8 mouse cellular contexts compared by ENCODE assay signal in the genomic region with DNA sequence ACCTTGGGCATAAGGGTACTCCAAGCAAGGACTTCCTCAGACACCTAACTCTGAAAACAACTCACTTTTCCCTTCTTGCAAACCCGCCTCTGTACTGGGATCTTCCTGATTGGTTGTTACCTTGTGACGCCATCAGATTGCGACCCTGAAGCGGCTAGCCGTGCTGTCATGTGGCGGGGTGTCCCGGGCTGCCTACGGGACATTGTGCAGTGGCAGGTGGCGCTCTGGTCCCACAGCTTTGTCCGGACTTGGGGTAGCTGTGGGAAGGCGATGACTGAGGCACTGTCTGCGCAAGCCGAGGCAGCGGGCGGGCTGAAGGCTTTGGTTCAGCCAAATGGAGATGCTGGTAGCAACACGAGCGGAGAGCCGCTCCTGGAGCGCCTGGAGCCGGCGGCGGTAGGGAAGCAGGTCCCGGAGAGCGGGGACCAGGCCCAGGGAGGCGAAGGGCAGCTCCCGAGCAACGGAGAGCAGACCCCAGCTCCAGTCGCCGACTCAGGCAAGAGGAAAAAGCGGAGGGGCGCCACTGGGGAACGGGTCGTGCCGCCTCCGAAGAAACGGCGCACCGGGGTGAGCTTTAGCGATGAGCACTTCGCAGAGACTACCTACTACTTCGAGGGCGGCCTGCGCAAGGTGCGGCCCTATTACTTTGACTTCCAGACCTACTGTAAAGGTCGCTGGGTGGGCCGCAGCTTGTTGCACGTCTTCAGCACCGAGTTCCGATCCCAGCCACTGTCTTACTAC. TPM values are rescaled to one million over a fixed set of nuclear protein-coding genes. Genes with fewer than 3 reads are reported as not detected.
DNase-seq lines count a peak whose midpoint lies in the region; ATAC-seq lines count a peak whose summit lies in the region.

A gene (plus strand): TSS at position 135 of the 741 bp plus-strand sequence.

- ATAC-seq in erythroblast, adult 5-6 weeks (replicated peaks; ENCODE audit: low FRiP score, poor library complexity, severe bottlenecking): peak; percentile 95
- ATAC-seq in kidney, embryonic 15.5 days (replicated peaks; ENCODE audit: low FRiP score): peak; percentile 98
- ATAC-seq in monocyte, adult 5-6 weeks (replicated peaks; ENCODE audit: insufficient number of reproducible peaks, low FRiP score, low TSS enrichment, poor library complexity, severe bottlenecking): peak; percentile 98

- peak; percentile 92 for DNase-seq in B cell, adult 2 months
- DNase-seq in brain, adult 2 months (ENCODE audit: low read depth, low spot score): peak; percentile 99
- DNase-seq in heart, embryonic 10.5 days (ENCODE audit: low spot score): peak; percentile 99
- peak; percentile 94 for DNase-seq in liver
- peak; percentile 88 to 93 for DNase-seq in spleen, postnatal 4 days (ENCODE audit: low spot score in 2 of 2)

- H3K4me1 ChIP-seq in heart, embryonic 10.5 days: peaks cover 8% of the 10 kb centered on the region
- peaks cover 12% of the 10 kb centered on the region for H3K4me1 ChIP-seq in kidney, embryonic 15.5 days

- H3K27me3 ChIP-seq in heart, embryonic 10.5 days (ENCODE audit: insufficient read depth, poor library complexity, severe bottlenecking): no peaks in the 10 kb centered on the region
- no peaks in the 10 kb centered on the region; the same call in 1 of the 2 replicates for H3K27me3 ChIP-seq in kidney, embryonic 15.5 days

- WGBS in heart, embryonic 10.5 days: under 1% methylated on average over 48 of the region's 49 CpGs
- under 1% methylated on average over 49 of the region's 49 CpGs for whole genome bisulfite sequencing in kidney, embryonic 15.5 days

- peaks cover 30% of the 10 kb centered on the region for H3K36me3 ChIP-seq in heart, embryonic 10.5 days
- H3K36me3 ChIP-seq in kidney, embryonic 15.5 days: peaks cover 29% of the 10 kb centered on the region

- no peaks in the 10 kb centered on the region for H3K9me3 ChIP-seq in heart, embryonic 10.5 days
- no peaks in the 10 kb centered on the region for H3K9me3 ChIP-seq in kidney, embryonic 15.5 days (replicated peaks)

- H3K27ac ChIP-seq in heart, embryonic 10.5 days: peak within 1 kb of the TSS; percentile 94
- peak within 1 kb of the TSS; percentile 92 for H3K27ac ChIP-seq in kidney, embryonic 15.5 days

- peak within 1 kb of the TSS; percentile 86 for H3K9ac ChIP-seq in kidney, embryonic 15.5 days

- H3K4me3 ChIP-seq in heart, embryonic 10.5 days: peak within 1 kb of the TSS; percentile 99
- H3K4me3 ChIP-seq in kidney, embryonic 15.5 days (replicated peaks): peak within 1 kb of the TSS; percentile 98

- peak within 1 kb of the TSS; percentile 79 for H3K4me2 ChIP-seq in kidney, embryonic 15.5 days

RNA-seq across cellular contexts. Expression of the gene that starts here (rescaled TPM):
- total RNA-seq in erythroblast, adult 5-6 weeks (2015; ENCODE audit: low replicate concordance): 2.9 and 4.0 TPM in 2 replicates
- 2.3 and 2.5 TPM in 2 replicates for total RNA-seq in erythroblast, adult 5-6 weeks (2017; ENCODE audit: low replicate concordance)
- polyA plus RNA-seq in heart, embryonic 10.5 days (2016; fragmentation: Nextera tagmentation; extraction: Ambion mirVana): 5.1 and 6.2 TPM in 2 replicates
- 4.2 and 4.8 TPM in 2 replicates for polyA plus RNA-seq in kidney, embryonic 15.5 days (2015; fragmentation: Nextera tagmentation; extraction: Ambion mirVana)
- 3.7 to 5.5 TPM (median 4.3 TPM) in 3 replicates for total RNA-seq in monocyte, adult 5-6 weeks (2017)

Comparison
In these comparisons a context has a peak if more than half of its experiments do, and no peak if none do; other contexts are left out.
1. Peak in every context shown above with its lines: DNase-seq, ATAC-seq, H3K4me3 ChIP-seq and H3K27ac ChIP-seq.